Mouse (Mus musculus) retina, postnatal 1 day (tissue): ENCODE data around the gene Irs4.
A peak's percentile ranks its signal among the peaks of the same experiment; 100 is the strongest.

Source experiments
- DNase-seq: peaks from one replicate; pipeline ENCODE4 v3.0.0-alpha.2; 2012

The Irs4 gene

GRCm38 (mm10) chrX:141724937-141725918 lies at the start of gene Irs4:
Gene Irs4 (minus strand): TSS chrX:141725263.
- peak; percentile 58 for DNase-seq

GRCm38 (mm10) chrX:141750360-141750759 lies 25.3 kb upstream of the Irs4 start:
- DNase-seq = no peak

- peak; percentile 70 for DNase-seq
Observed at GRCm38 (mm10) chrX:141729570-141729969, 4.5 kb upstream of the Irs4 start.

GRCm38 (mm10) chrX:141724391-141724891 lies 622 bp downstream of the Irs4 start:
- DNase-seq = peak; percentile 32

- DNase-seq = peak; percentile 29
Observed at GRCm38 (mm10) chrX:141723936-141724335, 1.1 kb downstream of the Irs4 start.

- DNase-seq = peak; percentile 55
Observed at GRCm38 (mm10) chrX:141721725-141722124, 3.3 kb downstream of the Irs4 start.
